Mouse (Mus musculus) heart, postnatal 0 days (tissue): Measurements from ENCODE around the gene Mutyh.

Source experiments
- CTCF ChIP-seq: IDR thresholded peaks from 2 replicates; pipeline ENCODE4 v1.5.1; 2016; ENCODE audit warnings: antibody characterized with exemption, control low read depth, low read depth
- EP300 ChIP-seq: IDR thresholded peaks from 2 replicates; pipeline ENCODE4 v1.6.1; 2016; ENCODE audit warnings: antibody characterized with exemption, low read depth

- no peak for TF ChIP-seq CTCF
- TF ChIP-seq EP300: no peak
These were observed 33.3 kb downstream of the Mutyh start for GRCm38 (mm10) chr4:116840841-116841240.
